Mouse (Mus musculus) kidney, embryonic 16.5 days (tissue): Measurements from ENCODE around the gene Trim65. TPM values are rescaled to one million over a fixed set of nuclear protein-coding genes. Genes with fewer than 3 reads are reported as not detected.

Experiments used
- ATAC-seq: fragments of 200-750 bp; cut with Nextera tagmentation; 2 replicates; pipeline ENCODE4 v1.8.0; 2017; ENCODE audit warnings: moderate TSS enrichment; ENCODE audit not compliant: low FRiP score, low TSS enrichment
- H3K27ac ChIP-seq: fragments of 300-500 bp; sonication (generic); 2 replicates; pipeline ENCODE4 v1.5.1; 2014; ENCODE audit warnings: low read length
- H3K27me3 ChIP-seq: fragments of 300-500 bp; sonication (generic); 2 replicates; pipeline ENCODE4 v1.6.1; 2014; ENCODE audit warnings: low read length, control low read depth, mixed read lengths; ENCODE audit not compliant: insufficient read depth
- H3K36me3 ChIP-seq: fragments of 300-500 bp; sonication (generic); 2 replicates; pipeline ENCODE4 v1.6.1; 2014; ENCODE audit warnings: low read length, control low read depth, mixed read lengths; ENCODE audit not compliant: insufficient read depth
- H3K4me1 ChIP-seq: fragments of 300-500 bp; sonication (generic); 2 replicates; pipeline ENCODE4 v1.6.1; 2014; ENCODE audit warnings: low read length, control low read depth, mixed read lengths; ENCODE audit not compliant: insufficient read depth
- H3K4me2 ChIP-seq: fragments of 300-500 bp; sonication (generic); replicated peaks from 2 replicates; pipeline ENCODE4 v1.6.1; 2014; ENCODE audit warnings: low read depth, low read length
- H3K4me3 ChIP-seq: fragments of 300-500 bp; sonication (generic); 2 replicates; pipeline ENCODE4 v1.5.1; 2014; ENCODE audit warnings: mild to moderate bottlenecking, low read length
- H3K9ac ChIP-seq: fragments of 300-500 bp; sonication (generic); replicated peaks from 2 replicates; pipeline ENCODE4 v1.6.1; 2014; ENCODE audit warnings: low read length
- H3K9me3 ChIP-seq: fragments of 300-500 bp; sonication (generic); 2 replicates; pipeline ENCODE4 v1.6.1; 2016; ENCODE audit warnings: low read length, control low read depth
- WGBS: fragments of 180-500 bp; shearing (Covaris S2); extraction: QIAGEN DNeasy Blood & Tissue Kit; methylation state at CpG from one replicate; pipeline ENCODE4 v1.1.7; 2014; 5-methylcytosine and 5-hydroxymethylcytosine counted together
- polyA plus RNA-seq: library from polyadenylated mRNA; unstranded; fragments of >200 nt; fragmentation: Nextera tagmentation; extraction: Ambion mirVana; gene quantifications from 2 replicates; pipeline ENCODE4 v1.2.1, GENCODE M21; 2015

Gene Trim65
- polyA plus RNA-seq, result 4.9 and 6.3 TPM in 2 replicates

GRCm38 (mm10) chr11:116130488-116131205 lies at the start of gene Trim65:
TSS of gene Trim65 (minus strand) at chr11:116131128.
- under 1% methylated on average over 69 of the region's 69 CpGs for WGBS
- Histone ChIP-seq H3K4me3 (peak within 1 kb of the TSS; percentile 69), H3K4me2 (peak within 1 kb of the TSS; percentile 74), H3K4me1 (peaks cover 42% of the 10 kb centered on the region), H3K9me3 (peaks cover under 1% of the 10 kb centered on the region; the same call in 1 of the 2 replicates), H3K27ac (peak within 1 kb of the TSS; percentile 96), H3K27me3 (no peaks in the 10 kb centered on the region), H3K9ac (peak within 1 kb of the TSS; percentile 81), H3K36me3 (peaks cover 39% of the 10 kb centered on the region)
- peak; percentile 86 for ATAC-seq

- H3K9ac ChIP-seq, result no peak overlapping the region
- peaks cover 60% of the 10 kb centered on the region for H3K36me3 ChIP-seq
- H3K27ac ChIP-seq, result no peak overlapping the region
- no peaks in the 10 kb centered on the region for H3K27me3 ChIP-seq
- H3K9me3 ChIP-seq, result no peaks in the 10 kb centered on the region
- H3K4me1 ChIP-seq, result peaks cover 5% of the 10 kb centered on the region; the same call in 1 of the 2 replicates
- 90% methylated on average over 20 of the region's 20 CpGs for WGBS
- H3K4me2 ChIP-seq, result no peak overlapping the region
- ATAC-seq, result no peak
- H3K4me3 ChIP-seq, result no peak overlapping the region
Observed at GRCm38 (mm10) chr11:116178411-116179121, 47.6 kb upstream of the Trim65 start.

- Histone ChIP-seq H3K9me3 (no peaks in the 10 kb centered on the region), H3K4me2 (no peak overlapping the region), H3K36me3 (peaks cover 60% of the 10 kb centered on the region), H3K27ac (peak overlapping the region; percentile 87), H3K4me3 (no peak overlapping the region), H3K27me3 (no peaks in the 10 kb centered on the region), H3K4me1 (peaks cover 5% of the 10 kb centered on the region; the same call in 1 of the 2 replicates), H3K9ac (no peak overlapping the region)
- 74% methylated on average over 7 of the region's 7 CpGs for WGBS
- ATAC-seq, result no peak
Observed at GRCm38 (mm10) chr11:116176010-116176409, 45.1 kb upstream of the Trim65 start.

- H3K27ac ChIP-seq, result peak overlapping the region; percentile 87
- H3K9me3 ChIP-seq, result no peaks in the 10 kb centered on the region
- no peak overlapping the region for H3K4me3 ChIP-seq
- H3K27me3 ChIP-seq, result no peaks in the 10 kb centered on the region
- WGBS, result 66% methylated on average over 22 of the region's 22 CpGs
- no peak overlapping the region for H3K9ac ChIP-seq
- ATAC-seq, result peak; percentile 88
- H3K4me2 ChIP-seq, result no peak overlapping the region
- H3K36me3 ChIP-seq, result peaks cover 53% of the 10 kb centered on the region
- H3K4me1 ChIP-seq, result peaks cover 8% of the 10 kb centered on the region; the same call in 1 of the 2 replicates
Observed at GRCm38 (mm10) chr11:116174775-116175448, 44.0 kb upstream of the Trim65 start.

GRCm38 (mm10) chr11:116171959-116172358 lies 41.0 kb upstream of the Trim65 start:
- H3K27ac ChIP-seq, result peak overlapping the region; percentile 36; the same call in 1 of the 2 replicates
- no peaks in the 10 kb centered on the region for H3K9me3 ChIP-seq
- H3K36me3 ChIP-seq, result peaks cover 29% of the 10 kb centered on the region
- ATAC-seq, result no peak
- peaks cover 14% of the 10 kb centered on the region for H3K4me1 ChIP-seq
- WGBS, result 72% methylated on average over 2 of the region's 2 CpGs
- no peaks in the 10 kb centered on the region for H3K27me3 ChIP-seq
- H3K9ac ChIP-seq, result no peak overlapping the region
- H3K4me2 ChIP-seq, result no peak overlapping the region
- H3K4me3 ChIP-seq, result no peak overlapping the region

GRCm38 (mm10) chr11:116170003-116170800 lies 39.3 kb upstream of the Trim65 start:
- ATAC-seq, result no peak
- H3K36me3 ChIP-seq, result peaks cover 25% of the 10 kb centered on the region
- H3K4me3 ChIP-seq, result no peak overlapping the region
- WGBS, result 78% methylated on average over 5 of the region's 5 CpGs
- H3K4me2 ChIP-seq, result no peak overlapping the region
- no peaks in the 10 kb centered on the region for H3K27me3 ChIP-seq
- H3K4me1 ChIP-seq, result peaks cover 15% of the 10 kb centered on the region
- peak overlapping the region; percentile 60 for H3K27ac ChIP-seq
- no peak overlapping the region for H3K9ac ChIP-seq
- H3K9me3 ChIP-seq, result no peaks in the 10 kb centered on the region

GRCm38 (mm10) chr11:116169214-116169613 lies 38.3 kb upstream of the Trim65 start:
- Histone ChIP-seq H3K9ac (no peak overlapping the region), H3K4me3 (no peak overlapping the region), H3K9me3 (no peaks in the 10 kb centered on the region), H3K4me2 (no peak overlapping the region), H3K36me3 (peaks cover 19% of the 10 kb centered on the region), H3K27ac (no peak overlapping the region), H3K27me3 (no peaks in the 10 kb centered on the region), H3K4me1 (peaks cover 15% of the 10 kb centered on the region)
- WGBS, result 84% methylated on average over 3 of the region's 3 CpGs
- no peak for ATAC-seq

- WGBS, result 0% methylated on average over 40 of the region's 40 CpGs
- peaks cover 7% of the 10 kb centered on the region for H3K36me3 ChIP-seq
Observed at GRCm38 (mm10) chr11:116167884-116168439, 37.0 kb upstream of the Trim65 start, which contains the start of gene Fbf1. TSS of gene Fbf1 (minus strand) at chr11:116168166.

GRCm38 (mm10) chr11:116167232-116167631 lies 36.3 kb upstream of the Trim65 start:
- Histone ChIP-seq H3K4me2 (peak overlapping the region; percentile 92), H3K27me3 (no peaks in the 10 kb centered on the region), H3K9ac (peak overlapping the region; percentile 95), H3K9me3 (no peaks in the 10 kb centered on the region), H3K4me1 (peaks cover 30% of the 10 kb centered on the region), H3K36me3 (peaks cover 3% of the 10 kb centered on the region; the same call in 1 of the 2 replicates), H3K27ac (peak overlapping the region; percentile 95), H3K4me3 (peak overlapping the region; percentile 79)
- WGBS, result 5% methylated on average over 6 of the region's 6 CpGs
- ATAC-seq, result no peak

More at GRCm38 (mm10) chr11:116167884-116168439, 37.0 kb upstream of the Trim65 start, which contains the start of gene Fbf1:
- H3K27me3 ChIP-seq, result no peaks in the 10 kb centered on the region
- H3K4me1 ChIP-seq, result peaks cover 26% of the 10 kb centered on the region
- H3K9ac ChIP-seq, result peak within 1 kb of the TSS; percentile 95
- peak; percentile 96 for ATAC-seq
- peak within 1 kb of the TSS; percentile 92 for H3K4me2 ChIP-seq
- H3K4me3 ChIP-seq, result peak within 1 kb of the TSS; percentile 79
- no peaks in the 10 kb centered on the region for H3K9me3 ChIP-seq
- H3K27ac ChIP-seq, result peak within 1 kb of the TSS; percentile 95
